Mouse (Mus musculus) embryo, embryonic 11.5 days (tissue): ENCODE measurements around the gene Ccnd1.
A peak's percentile ranks its signal among the peaks of the same experiment; 100 is the strongest.
"Not testable (repeated sequence)": the region's sequence is repeated elsewhere in the genome, so short reads cannot be mapped to it uniquely, and the experiment has no call there.

Experiments
- DNase-seq: peaks from one replicate; pipeline ENCODE4 v3.0.0-alpha.2; 2012; ENCODE audit warnings: low read depth, low spot score

Ccnd1 gene

GRCm38 (mm10) chr7:144907793-144908192, 31.9 kb downstream of the Ccnd1 start:
- no peak for DNase-seq

GRCm38 (mm10) chr7:144906708-144907397, 32.9 kb downstream of the Ccnd1 start:
- peak; percentile 59 for DNase-seq

GRCm38 (mm10) chr7:144905514-144905913, 34.2 kb downstream of the Ccnd1 start:
- not testable (repeated sequence) for DNase-seq

GRCm38 (mm10) chr7:144898506-144898905, 41.2 kb downstream of the Ccnd1 start:
- DNase-seq, result no peak

GRCm38 (mm10) chr7:144896294-144897218, 43.2 kb downstream of the Ccnd1 start, which contains the start of gene Fgf15:
Gene Fgf15, plus strand, starts transcription at chr7:144896531.
- no peak for DNase-seq

GRCm38 (mm10) chr7:144895305-144896111, 44.2 kb downstream of the Ccnd1 start:
- peak; percentile 76 for DNase-seq

- no peak for DNase-seq
Observed at GRCm38 (mm10) chr7:144894706-144895105, 45.0 kb downstream of the Ccnd1 start.

- DNase-seq, result no peak
Observed at GRCm38 (mm10) chr7:144894191-144894590, 45.5 kb downstream of the Ccnd1 start.

GRCm38 (mm10) chr7:144892322-144892721, 47.4 kb downstream of the Ccnd1 start:
- no peak for DNase-seq

- no peak for DNase-seq
Observed at GRCm38 (mm10) chr7:144891863-144892262, 47.9 kb downstream of the Ccnd1 start.

GRCm38 (mm10) chr7:144890661-144891060, 49.1 kb downstream of the Ccnd1 start:
- DNase-seq, result not testable (repeated sequence)

- DNase-seq, result no peak
Observed at GRCm38 (mm10) chr7:144888564-144889299, 51.0 kb downstream of the Ccnd1 start.

- DNase-seq, result no peak
Observed at GRCm38 (mm10) chr7:144887672-144888071, 52.1 kb downstream of the Ccnd1 start.

- no peak for DNase-seq
Observed at GRCm38 (mm10) chr7:144883106-144883505, 56.6 kb downstream of the Ccnd1 start.
